Mouse (Mus musculus) megakaryocyte, embryonic 14.5 days (primary cell): Measurements from ENCODE around the gene Commd1. TPM values are rescaled to one million over a fixed set of nuclear protein-coding genes. Genes with fewer than 3 reads are reported as not detected.
A peak's percentile ranks its signal among the peaks of the same experiment; 100 is the strongest.

Experiments used
- H3K27me3 ChIP-seq: replicated peaks from 2 replicates; pipeline ENCODE3; 2012; ENCODE audit warnings: inconsistent platforms
- H3K36me3 ChIP-seq: replicated peaks from 2 replicates; pipeline ENCODE3; 2012; ENCODE audit warnings: low read length, inconsistent platforms, mixed read lengths
- H3K4me1 ChIP-seq: 2 replicates; pipeline ENCODE4 v1.6.1; 2012; ENCODE audit warnings: inconsistent platforms
- H3K4me3 ChIP-seq: replicated peaks from 2 replicates; pipeline ENCODE3; 2012; ENCODE audit warnings: moderate library complexity, mild to moderate bottlenecking, inconsistent platforms
- H3K9me3 ChIP-seq: 2 replicates; pipeline ENCODE4 v1.6.1; 2012; ENCODE audit warnings: inconsistent platforms
- FLI1 ChIP-seq: IDR thresholded peaks from 2 replicates; pipeline ENCODE4 v1.6.1; 2012; ENCODE audit warnings: low read length, inconsistent platforms, mixed read lengths
- GATA1 ChIP-seq: IDR thresholded peaks from 3 replicates; pipeline ENCODE4 v1.6.1; 2012; ENCODE audit warnings: mixed read lengths, low read length, inconsistent platforms, borderline replicate concordance
- polyA plus RNA-seq: library from polyadenylated mRNA; stranded (reverse); fragments of >175 nt; gene quantifications from 2 replicates; pipeline ENCODE4 v1.2.3, GENCODE M21; 2012; ENCODE audit warnings: low replicate concordance; ENCODE audit not compliant: insufficient read depth

The Commd1 gene
- polyA plus RNA-seq, 1 experiment, result 30.3 TPM

DNA sequence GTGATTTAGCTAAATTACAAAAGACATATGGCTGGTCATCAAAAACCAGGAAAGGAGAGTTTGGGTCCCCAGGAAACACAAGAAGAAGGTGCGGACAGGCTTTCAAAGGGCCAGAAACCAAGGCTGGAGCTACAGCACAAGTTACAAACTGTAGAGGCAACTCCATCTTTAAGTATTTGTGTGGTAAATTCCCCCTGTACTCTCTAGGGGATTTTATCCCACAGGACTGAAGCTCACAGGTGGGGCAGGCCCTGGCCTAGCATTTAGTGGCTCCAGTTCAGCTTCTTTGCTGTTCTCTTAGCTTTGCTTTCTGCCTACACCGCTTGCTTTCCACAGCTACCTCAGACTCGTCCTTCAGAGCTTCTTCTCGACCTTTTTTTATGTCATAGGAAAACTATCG, 114.5 kb downstream of the Commd1 start:
- Histone ChIP-seq H3K9me3 (no peaks in the 10 kb centered on the region), H3K36me3 (peaks cover 30% of the 10 kb centered on the region), H3K4me1 (peaks cover 48% of the 10 kb centered on the region), H3K27me3 (peaks cover 2% of the 10 kb centered on the region), H3K4me3 (no peak overlapping the region)
- TF ChIP-seq GATA1, result no peak
- TF ChIP-seq FLI1, result no peak

DNA sequence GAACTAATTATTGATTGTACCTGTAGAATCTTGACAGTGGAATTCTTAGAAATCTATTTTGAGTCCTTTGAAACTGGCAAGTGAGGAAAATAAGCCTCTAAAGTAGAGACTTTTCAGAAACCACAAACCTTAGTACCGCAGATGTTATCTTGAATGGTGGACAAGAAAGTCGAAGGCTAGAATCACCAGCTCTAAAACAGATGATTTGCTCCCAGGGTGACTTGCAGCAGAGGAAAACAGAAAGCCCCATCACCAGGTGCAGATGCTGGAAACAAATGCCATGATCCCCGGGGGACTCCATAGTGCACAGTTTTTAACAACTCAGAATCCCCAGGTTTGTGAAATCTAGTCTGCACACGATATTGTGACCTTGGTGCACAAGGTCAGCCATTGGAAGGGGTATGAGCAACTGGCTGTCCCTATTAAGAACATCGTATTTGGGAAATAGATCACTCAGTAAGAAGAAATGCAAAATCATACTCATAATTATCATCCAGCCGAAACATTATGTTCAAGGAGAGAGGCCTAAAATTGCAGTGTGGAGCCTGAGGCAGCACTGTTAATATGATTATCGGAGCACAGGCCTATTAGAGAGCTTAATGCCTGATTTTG, 116.4 kb downstream of the Commd1 start:
- Histone ChIP-seq H3K36me3 (peaks cover 34% of the 10 kb centered on the region), H3K9me3 (no peaks in the 10 kb centered on the region), H3K27me3 (peaks cover 2% of the 10 kb centered on the region), H3K4me1 (peaks cover 46% of the 10 kb centered on the region), H3K4me3 (no peak overlapping the region)
- TF ChIP-seq FLI1, result no peak
- no peak for TF ChIP-seq GATA1

DNA sequence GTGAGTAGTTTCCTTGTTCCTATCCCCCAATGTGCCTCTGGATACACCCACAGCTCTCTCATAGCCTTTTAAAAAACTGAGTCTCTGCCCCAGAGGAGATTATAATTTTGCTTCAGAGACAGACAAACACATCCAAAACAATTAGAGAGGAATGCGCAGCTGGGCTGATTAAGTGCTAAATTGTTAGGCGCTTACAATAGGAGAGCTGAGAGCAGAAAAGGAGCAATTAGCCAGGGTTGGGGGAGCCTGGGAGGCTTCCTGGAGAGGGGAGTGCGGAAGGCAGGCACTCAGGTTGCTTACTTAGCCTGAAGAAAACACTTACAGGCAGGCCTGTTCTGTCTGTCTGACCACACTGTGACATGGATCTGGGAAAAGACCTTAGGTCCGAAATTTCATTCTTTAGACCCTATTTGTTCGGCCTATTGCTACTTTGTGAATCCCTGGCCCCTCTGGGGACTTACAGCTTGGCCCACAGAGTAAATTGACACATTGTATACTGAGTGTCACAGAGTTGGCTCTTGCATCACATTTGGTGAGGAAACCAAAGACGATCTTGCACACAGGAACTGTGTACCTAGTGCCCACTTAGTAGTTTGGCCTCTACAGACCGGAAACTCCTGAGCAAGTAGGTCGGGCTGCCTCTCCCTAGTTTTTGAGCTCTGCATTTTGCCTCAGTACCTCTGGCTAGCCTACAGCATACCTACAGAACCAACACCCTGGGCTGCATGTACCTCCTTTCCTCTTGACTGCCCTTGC, 117.7 kb downstream of the Commd1 start:
- Histone ChIP-seq H3K4me1 (peaks cover 48% of the 10 kb centered on the region), H3K4me3 (no peak overlapping the region), H3K36me3 (peaks cover 28% of the 10 kb centered on the region), H3K9me3 (no peaks in the 10 kb centered on the region), H3K27me3 (peaks cover 2% of the 10 kb centered on the region)
- TF ChIP-seq FLI1 (no peak), GATA1 (no peak)

DNA sequence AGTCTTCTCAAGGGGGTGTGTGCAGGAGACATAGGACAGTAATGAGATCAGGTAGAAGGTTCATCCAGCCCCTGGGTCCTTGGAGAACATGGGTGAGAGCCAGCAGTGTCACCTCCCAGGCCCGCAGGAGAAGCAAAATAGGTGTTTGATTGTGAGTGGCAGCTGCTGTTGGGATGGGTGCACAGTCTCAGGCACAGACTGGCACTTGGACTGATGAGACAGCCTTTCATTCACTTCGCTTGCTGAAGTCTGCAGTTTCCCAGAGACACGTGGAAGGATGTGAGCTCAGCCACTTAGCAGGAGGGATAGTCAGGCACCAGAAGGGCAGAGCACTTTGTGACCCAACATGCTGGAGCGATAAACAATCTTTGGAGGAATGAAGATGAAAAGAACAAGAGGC, 118.6 kb downstream of the Commd1 start:
- peaks cover 2% of the 10 kb centered on the region for H3K27me3 ChIP-seq
- H3K4me3 ChIP-seq, result no peak overlapping the region
- H3K36me3 ChIP-seq, result peaks cover 19% of the 10 kb centered on the region
- no peaks in the 10 kb centered on the region for H3K9me3 ChIP-seq
- H3K4me1 ChIP-seq, result peaks cover 43% of the 10 kb centered on the region
- no peak for TF ChIP-seq GATA1
- no peak for TF ChIP-seq FLI1

DNA sequence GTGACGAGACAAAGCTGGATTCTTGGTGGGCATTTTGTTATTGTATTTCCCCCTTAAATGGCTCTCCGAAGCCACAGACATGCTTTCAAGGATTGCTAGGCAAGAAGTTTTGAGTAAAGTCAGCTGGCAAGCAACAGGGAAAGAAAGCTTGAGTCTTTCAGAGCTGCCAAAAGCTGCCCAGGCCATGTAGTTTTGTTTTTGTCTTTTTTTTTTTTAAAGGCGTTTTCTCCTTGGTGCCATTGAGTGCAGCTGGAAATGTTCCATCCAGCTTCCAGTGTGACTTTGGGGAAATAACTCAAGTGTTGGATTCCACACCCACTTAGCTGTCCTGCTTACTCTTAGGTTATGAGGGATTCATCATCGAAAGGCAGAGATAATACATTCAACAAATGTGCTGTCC, 120.9 kb downstream of the Commd1 start:
- no peak for TF ChIP-seq GATA1
- TF ChIP-seq FLI1, result no peak
- Histone ChIP-seq H3K27me3 (peaks cover 2% of the 10 kb centered on the region), H3K4me1 (peaks cover 50% of the 10 kb centered on the region), H3K36me3 (peaks cover 14% of the 10 kb centered on the region), H3K9me3 (no peaks in the 10 kb centered on the region), H3K4me3 (no peak overlapping the region)

DNA sequence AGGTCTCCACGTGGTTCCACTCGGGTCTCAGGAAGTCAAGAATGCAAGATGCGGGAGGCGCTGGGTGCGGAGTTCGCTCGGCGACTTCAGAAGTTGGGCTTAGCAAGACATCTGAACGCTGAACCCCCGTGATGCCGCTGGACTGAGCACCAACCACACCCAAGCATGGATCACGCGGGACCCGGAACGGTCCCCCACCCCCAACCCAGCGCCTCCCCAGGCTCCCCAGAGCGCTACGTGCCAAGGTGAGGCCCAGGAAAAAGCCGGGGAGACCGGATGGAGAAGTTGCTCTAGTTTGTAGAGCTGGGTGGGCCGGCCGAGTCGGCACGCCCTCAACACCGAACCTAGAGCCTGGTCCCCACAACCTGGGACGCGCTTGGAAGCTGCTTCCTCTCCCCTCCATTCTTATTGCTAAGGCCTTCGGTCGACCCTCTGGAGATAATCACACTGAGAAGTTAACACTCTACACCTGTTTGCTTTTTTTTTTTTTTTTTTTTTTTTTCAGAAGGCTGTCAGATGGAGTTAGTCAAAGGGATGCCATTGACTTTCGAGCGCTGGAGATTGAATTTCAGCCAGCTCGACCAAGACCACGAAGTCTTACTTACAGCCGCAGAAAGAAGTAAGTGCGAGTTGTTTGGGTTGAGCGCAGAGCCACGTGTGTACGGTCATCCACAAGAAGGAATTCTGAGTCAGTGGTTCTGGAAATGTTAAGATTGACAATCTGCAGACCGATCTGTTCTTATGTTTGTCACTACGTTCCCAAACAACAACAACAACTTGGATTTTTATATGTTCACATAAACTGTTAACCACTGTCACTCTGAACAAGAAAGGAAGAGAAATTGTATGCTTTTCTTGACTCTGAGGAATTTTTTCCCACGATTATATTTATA, 121.6 kb downstream of the Commd1 start, which contains the start of gene B3gnt2:
Gene B3gnt2, minus strand, starts transcription at position 627 of the 893 bp plus-strand sequence.
- H3K4me3 ChIP-seq, result peak within 1 kb of the TSS; percentile 99
- H3K4me1 ChIP-seq, result peaks cover 57% of the 10 kb centered on the region
- no peak for TF ChIP-seq FLI1
- no peak for TF ChIP-seq GATA1
- H3K36me3 ChIP-seq, result peaks cover 14% of the 10 kb centered on the region
- H3K27me3 ChIP-seq, result peaks cover 2% of the 10 kb centered on the region
- no peaks in the 10 kb centered on the region for H3K9me3 ChIP-seq

DNA sequence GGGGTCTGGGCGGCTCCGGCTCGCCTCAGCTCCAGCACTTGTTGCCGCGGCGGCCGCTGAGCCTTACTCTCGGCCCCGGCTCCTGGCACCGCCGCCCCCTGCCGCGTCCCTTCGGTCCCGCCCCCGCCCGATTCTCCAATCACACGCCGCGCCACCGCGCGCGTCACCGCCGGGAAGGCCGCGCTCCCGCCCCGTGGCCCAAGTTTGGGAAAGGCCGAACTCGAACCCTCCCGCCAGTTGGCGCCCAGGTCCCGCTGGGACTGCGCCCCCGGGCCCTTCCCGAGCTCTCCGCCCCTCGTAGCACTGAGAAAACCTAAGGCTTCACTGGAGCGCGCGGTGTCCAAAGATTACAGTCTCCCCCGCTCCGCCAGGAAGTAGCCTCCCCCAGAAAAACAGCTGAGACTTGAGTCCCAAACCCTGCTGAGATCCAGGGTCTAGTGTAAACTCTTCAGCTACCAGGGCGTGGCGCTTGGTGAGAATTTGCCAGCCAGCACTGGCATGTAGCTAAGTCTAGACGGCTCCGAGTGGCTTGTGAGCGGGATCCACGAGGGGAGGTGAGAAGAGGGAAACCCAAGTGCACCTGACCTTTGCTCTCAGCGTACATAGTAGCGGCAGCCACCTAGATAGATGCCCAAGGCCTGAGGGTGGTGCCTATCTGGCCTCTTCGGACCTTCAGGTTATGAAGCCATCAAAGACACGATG, 122.4 kb downstream of the Commd1 start:
- H3K36me3 ChIP-seq, result peaks cover 17% of the 10 kb centered on the region
- H3K4me3 ChIP-seq, result peak overlapping the region; percentile 99
- peaks cover 2% of the 10 kb centered on the region for H3K27me3 ChIP-seq
- no peaks in the 10 kb centered on the region for H3K9me3 ChIP-seq
- TF ChIP-seq GATA1, result no peak
- TF ChIP-seq FLI1, result no peak
- peaks cover 61% of the 10 kb centered on the region for H3K4me1 ChIP-seq

DNA sequence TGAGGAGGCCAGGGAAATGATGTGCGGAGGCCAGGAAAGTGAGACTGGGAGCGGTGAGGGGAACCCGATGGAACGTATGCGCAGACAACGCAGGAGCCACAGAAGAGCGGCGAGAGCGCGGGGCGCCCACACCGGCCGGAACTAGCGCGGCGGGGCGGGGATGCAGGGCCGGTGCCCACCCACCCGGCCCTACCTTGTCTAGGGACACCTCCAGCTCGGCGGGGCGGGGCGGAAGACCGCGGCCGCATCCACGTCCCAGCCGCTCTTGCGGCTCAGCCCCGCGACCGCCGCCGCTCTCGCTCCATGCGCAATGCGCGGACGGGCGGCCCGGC, 122.9 kb downstream of the Commd1 start:
- no peaks in the 10 kb centered on the region for H3K9me3 ChIP-seq
- peaks cover 2% of the 10 kb centered on the region for H3K27me3 ChIP-seq
- H3K4me3 ChIP-seq, result peak overlapping the region; percentile 99
- peaks cover 65% of the 10 kb centered on the region for H3K4me1 ChIP-seq
- peaks cover 22% of the 10 kb centered on the region for H3K36me3 ChIP-seq
- no peak for TF ChIP-seq FLI1
- TF ChIP-seq GATA1, result no peak

DNA sequence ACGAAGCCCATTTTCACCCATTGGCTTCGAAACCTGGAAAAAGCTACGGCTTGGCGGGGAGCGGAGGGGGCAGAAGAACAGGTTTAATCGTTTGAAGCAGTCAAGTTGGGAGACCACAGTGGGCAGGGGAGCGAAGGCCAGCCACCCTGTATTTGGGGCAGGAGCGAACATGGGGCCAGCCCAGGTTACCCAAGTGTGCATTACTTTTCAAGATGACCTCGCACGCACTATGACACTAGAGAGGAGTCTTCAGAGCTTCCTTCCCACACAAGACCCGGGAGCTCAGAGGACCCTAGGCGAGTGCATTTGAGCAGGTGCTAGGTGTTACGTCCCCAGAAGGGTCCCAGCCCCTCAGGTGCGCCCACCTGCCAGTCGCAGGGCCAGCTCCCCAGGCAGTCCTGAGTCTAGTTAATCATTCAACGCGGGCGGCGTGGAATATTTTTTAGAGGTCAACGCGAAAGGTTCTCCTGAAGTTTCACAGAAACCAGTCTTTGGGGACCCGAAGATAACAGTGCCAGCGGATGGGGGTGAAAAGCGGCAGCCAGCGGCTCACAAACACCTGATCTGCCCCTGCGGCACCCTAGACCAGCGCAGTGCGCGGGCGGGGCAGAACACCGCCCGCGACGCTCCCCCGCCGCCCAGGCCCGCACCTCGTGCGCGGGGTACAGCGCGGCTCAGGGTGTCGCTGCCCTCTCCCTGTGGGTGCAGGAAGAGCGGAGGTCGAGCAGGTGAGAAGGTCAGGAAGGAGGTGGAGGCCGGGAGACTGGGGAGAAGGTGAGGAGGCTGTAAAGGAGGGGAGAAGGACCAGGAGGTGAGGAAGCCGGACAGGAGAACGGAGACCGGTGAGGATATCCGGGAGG, 123.5 kb downstream of the Commd1 start:
- Histone ChIP-seq H3K27me3 (peaks cover 2% of the 10 kb centered on the region), H3K36me3 (peaks cover 26% of the 10 kb centered on the region), H3K9me3 (no peaks in the 10 kb centered on the region), H3K4me3 (peak overlapping the region; percentile 99), H3K4me1 (peaks cover 68% of the 10 kb centered on the region)
- TF ChIP-seq FLI1, result no peak
- no peak for TF ChIP-seq GATA1
